Mouse (Mus musculus): ENCODE data around the gene Coa7. TPM values are rescaled to one million over a fixed set of nuclear protein-coding genes. Genes with fewer than 3 reads are reported as not detected.
A peak's percentile ranks its signal among the peaks of the same experiment; 100 is the strongest.
"Not testable (repeated sequence)": the region's sequence is repeated elsewhere in the genome, so short reads cannot be mapped to it uniquely, and the experiment has no call there.

Coa7 gene
- total and polyA plus RNA-seq, 3 experiments: 11.1 to 40.1 (median 29.5) TPM

DNA sequence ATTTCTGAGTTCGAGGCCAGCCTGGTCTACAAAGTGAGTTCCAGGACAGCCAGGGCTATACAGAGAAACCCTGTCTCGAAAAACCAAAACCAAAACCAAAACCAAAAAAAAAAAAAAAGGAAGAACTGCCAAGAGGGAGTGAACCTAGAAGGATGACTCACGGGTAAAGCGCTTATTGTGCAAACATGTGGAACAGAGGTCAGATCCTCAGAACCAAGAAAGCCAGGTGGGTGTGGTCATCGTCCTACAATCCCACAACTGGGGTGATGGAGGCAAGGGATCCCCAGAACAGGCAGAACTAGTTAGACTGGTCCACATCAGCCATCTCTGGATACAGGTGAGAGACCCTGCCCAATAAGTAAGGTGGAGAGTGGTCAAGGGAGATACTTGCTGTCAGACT, 19.2 kb downstream of the Coa7 start:
- H3K9ac ChIP-seq (ENCODE audit: low read depth, low read length): no peak overlapping the region
- 45% methylated on average over 5 of the region's 5 CpGs for WGBS
- no peak overlapping the region; the same call in 1 of the 2 replicates for H3K27ac ChIP-seq
- no peak for DNase-seq
- no peak overlapping the region for H3K4me3 ChIP-seq
- TF ChIP-seq CTCF (IDR thresholded peaks at IDR 0.05) (no peak), EP300 (IDR thresholded peaks at IDR 0.05; ENCODE audit: insufficient read depth, low read depth, low read length) (no peak), POLR2A (IDR thresholded peaks at IDR 0.05; ENCODE audit: insufficient read depth, low read depth, low read length) (no peak)
- no peaks in the 10 kb centered on the region for H3K27me3 ChIP-seq (ENCODE audit: control insufficient read depth, insufficient read depth, low read length)
- intact Hi-C loops (cut with DNase I): no loop called here
- H3K36me3 ChIP-seq (ENCODE audit: control insufficient read depth, insufficient read depth, low read length): peaks cover 5% of the 10 kb centered on the region; the same call in 1 of the 2 replicates
- peaks cover 22% of the 10 kb centered on the region for H3K4me1 ChIP-seq (ENCODE audit: control insufficient read depth, insufficient read depth, low read length)
- H3K79me2 ChIP-seq (replicated peaks; ENCODE audit: control insufficient read depth, insufficient read depth, low read length): no peaks in the 10 kb centered on the region

DNA sequence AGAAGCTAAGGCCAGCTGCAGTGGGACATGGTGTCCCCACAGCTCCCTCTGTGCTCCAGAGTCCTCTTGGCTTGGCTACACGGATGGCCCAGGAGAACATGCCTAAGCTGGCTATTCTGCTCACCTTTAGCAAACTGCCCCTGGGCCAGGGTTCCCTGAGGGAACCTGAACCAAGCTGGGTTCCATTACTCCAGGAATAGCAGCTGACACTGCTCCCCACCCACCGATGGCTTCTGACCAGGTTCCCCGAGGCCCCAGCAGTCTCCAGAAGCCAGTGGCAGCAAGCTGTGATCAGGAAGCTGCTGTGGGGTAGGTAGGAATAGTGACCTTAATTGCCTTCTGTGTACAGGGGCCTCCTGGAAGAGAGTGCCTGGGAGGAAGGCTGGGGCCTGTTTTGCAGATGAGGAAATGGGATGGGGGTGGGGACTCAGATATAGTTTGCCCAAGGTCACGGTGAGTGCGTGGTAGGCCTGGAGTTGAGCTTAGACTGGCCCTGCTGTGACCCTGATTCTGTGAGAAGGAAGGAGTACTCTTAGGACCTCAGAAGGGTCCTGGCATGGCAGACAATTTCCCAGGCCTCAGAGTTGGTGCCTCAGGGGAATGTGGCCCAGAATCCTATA, 20.4 kb downstream of the Coa7 start:
- no peak overlapping the region for H3K4me3 ChIP-seq
- peak in 1 of 2 experiments; percentile 34 for DNase-seq
- H3K79me2 ChIP-seq (replicated peaks; ENCODE audit: control insufficient read depth, insufficient read depth, low read length): no peaks in the 10 kb centered on the region
- TF ChIP-seq EP300 (IDR thresholded peaks at IDR 0.05; ENCODE audit: insufficient read depth, low read depth, low read length) (no peak), POLR2A (IDR thresholded peaks at IDR 0.05; ENCODE audit: insufficient read depth, low read depth, low read length) (no peak), CTCF (IDR thresholded peaks at IDR 0.05) (no peak)
- H3K36me3 ChIP-seq (ENCODE audit: control insufficient read depth, insufficient read depth, low read length): peaks cover 5% of the 10 kb centered on the region; the same call in 1 of the 2 replicates
- H3K4me1 ChIP-seq (ENCODE audit: control insufficient read depth, insufficient read depth, low read length): peaks cover 22% of the 10 kb centered on the region
- peak overlapping the region; percentile 64 for H3K27ac ChIP-seq
- 18% methylated on average over 5 of the region's 5 CpGs for WGBS
- intact Hi-C loops (cut with DNase I): no loop called here
- no peaks in the 10 kb centered on the region for H3K27me3 ChIP-seq (ENCODE audit: control insufficient read depth, insufficient read depth, low read length)
- peak overlapping the region; percentile 21 for H3K9ac ChIP-seq (ENCODE audit: low read depth, low read length)

DNA sequence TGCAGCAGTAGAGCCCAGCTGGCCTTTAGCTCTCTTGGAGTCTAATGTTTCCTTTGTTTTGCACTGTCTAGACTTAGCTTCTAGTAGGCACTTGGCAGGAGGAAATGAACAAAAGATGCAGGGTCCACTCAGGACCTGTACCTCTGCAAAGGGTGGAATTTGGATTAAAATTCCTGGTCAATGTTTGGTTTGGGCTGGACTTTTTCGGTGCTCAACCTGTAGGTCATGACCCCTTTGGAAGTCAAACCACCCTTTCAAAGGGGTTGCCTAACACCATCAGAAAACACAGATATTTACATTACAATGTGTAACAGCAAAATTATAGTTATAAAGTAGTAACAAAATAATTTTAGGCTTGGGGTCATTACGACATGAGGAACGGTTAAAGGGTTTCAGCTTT, 21.1 kb downstream of the Coa7 start:
- Histone ChIP-seq H3K27ac (peak overlapping the region; percentile 64), H3K79me2 (replicated peaks; ENCODE audit: control insufficient read depth, insufficient read depth, low read length) (no peaks in the 10 kb centered on the region), H3K36me3 (ENCODE audit: control insufficient read depth, insufficient read depth, low read length) (peaks cover 5% of the 10 kb centered on the region; the same call in 1 of the 2 replicates), H3K4me1 (ENCODE audit: control insufficient read depth, insufficient read depth, low read length) (peaks cover 22% of the 10 kb centered on the region), H3K27me3 (ENCODE audit: control insufficient read depth, insufficient read depth, low read length) (no peaks in the 10 kb centered on the region), H3K9ac (ENCODE audit: low read depth, low read length) (no peak overlapping the region), H3K4me3 (no peak overlapping the region)
- 92% methylated on average over 3 of the region's 3 CpGs for WGBS
- no peak for TF ChIP-seq POLR2A (IDR thresholded peaks at IDR 0.05; ENCODE audit: insufficient read depth, low read depth, low read length)
- no peak for TF ChIP-seq CTCF (IDR thresholded peaks at IDR 0.05)
- no peak for TF ChIP-seq EP300 (IDR thresholded peaks at IDR 0.05; ENCODE audit: insufficient read depth, low read depth, low read length)
- intact Hi-C loops (cut with DNase I): no loop called here
- DNase-seq: no peak

DNA sequence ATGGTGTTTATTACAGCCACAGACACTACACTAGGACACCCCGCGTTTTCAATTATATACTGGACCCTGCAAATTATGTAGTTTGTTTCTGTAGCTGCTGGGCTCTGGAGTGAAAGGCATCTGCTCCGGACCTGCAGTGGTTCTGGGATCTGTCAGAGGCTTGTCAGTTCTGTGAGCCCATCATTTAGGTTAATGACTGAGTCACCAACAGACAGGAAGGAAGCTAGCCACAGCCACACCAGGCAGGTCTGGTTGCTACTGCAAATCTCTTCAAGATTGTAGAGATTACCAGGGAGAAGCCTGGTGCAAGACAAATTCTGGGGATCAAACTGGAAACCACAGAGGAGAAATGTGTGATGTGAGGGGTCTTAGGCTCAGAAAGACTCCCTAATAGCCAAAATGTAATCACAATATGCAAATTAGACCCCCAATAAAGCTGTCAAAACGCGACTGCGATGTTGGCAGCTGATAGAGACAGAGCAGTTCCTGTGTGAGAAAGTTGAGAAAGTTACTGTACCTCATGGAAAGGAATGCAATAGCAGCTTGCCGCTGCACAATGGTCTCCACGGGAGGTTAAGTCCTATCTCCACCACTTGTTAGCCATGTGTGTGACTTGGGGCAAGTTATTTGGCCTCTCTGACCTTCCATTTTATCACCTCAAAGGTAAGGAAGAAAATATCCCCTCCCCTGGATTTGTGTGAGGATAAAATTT, 22.1 kb downstream of the Coa7 start:
- Histone ChIP-seq H3K9ac (ENCODE audit: low read depth, low read length) (no peak overlapping the region), H3K79me2 (replicated peaks; ENCODE audit: control insufficient read depth, insufficient read depth, low read length) (no peaks in the 10 kb centered on the region), H3K27me3 (ENCODE audit: control insufficient read depth, insufficient read depth, low read length) (no peaks in the 10 kb centered on the region), H3K4me3 (no peak overlapping the region), H3K4me1 (ENCODE audit: control insufficient read depth, insufficient read depth, low read length) (peaks cover 23% of the 10 kb centered on the region), H3K36me3 (ENCODE audit: control insufficient read depth, insufficient read depth, low read length) (peaks cover 5% of the 10 kb centered on the region; the same call in 1 of the 2 replicates), H3K27ac (peak overlapping the region; percentile 58)
- TF ChIP-seq CTCF (IDR thresholded peaks at IDR 0.05) (no peak), EP300 (IDR thresholded peaks at IDR 0.05; ENCODE audit: insufficient read depth, low read depth, low read length) (no peak), POLR2A (IDR thresholded peaks at IDR 0.05; ENCODE audit: insufficient read depth, low read depth, low read length) (no peak)
- intact Hi-C loops (cut with DNase I): loop anchor here (2.0 kb wide), 1 partner anchor 37 kb away; no protein-coding TSS in a partner anchor
- 32% methylated on average over 8 of the region's 8 CpGs for WGBS
- no peak for DNase-seq

DNA sequence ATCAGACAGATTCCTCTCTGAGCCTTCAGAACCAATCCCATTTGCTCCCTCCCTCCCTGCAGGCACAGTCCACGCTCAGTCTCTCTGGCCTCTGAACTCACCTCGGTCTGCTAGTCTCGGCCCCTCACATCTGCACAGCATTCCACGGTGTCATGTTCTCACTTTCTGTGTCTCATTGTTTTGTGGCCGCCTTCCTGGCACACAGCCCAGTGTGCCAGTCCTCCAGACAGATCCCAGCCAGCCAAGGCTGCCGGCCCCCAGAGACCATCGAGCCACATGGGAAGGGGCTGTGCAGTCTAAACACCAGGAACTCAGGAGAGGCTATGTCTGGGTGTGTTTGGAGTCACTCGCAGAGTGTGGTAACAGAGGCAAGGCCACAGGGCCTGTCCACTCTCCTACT, 22.9 kb downstream of the Coa7 start:
- 5% methylated on average over 8 of the region's 8 CpGs for WGBS
- H3K27me3 ChIP-seq (ENCODE audit: control insufficient read depth, insufficient read depth, low read length): no peaks in the 10 kb centered on the region
- no peak overlapping the region for H3K4me3 ChIP-seq
- peak; percentile 53 to 60 for DNase-seq
- intact Hi-C loops (cut with DNase I): loop anchor here (2.0 kb wide), 1 partner anchor 36 kb away; no protein-coding TSS in a partner anchor
- H3K79me2 ChIP-seq (replicated peaks; ENCODE audit: control insufficient read depth, insufficient read depth, low read length): no peaks in the 10 kb centered on the region
- peaks cover 23% of the 10 kb centered on the region for H3K4me1 ChIP-seq (ENCODE audit: control insufficient read depth, insufficient read depth, low read length)
- peaks cover 5% of the 10 kb centered on the region; the same call in 1 of the 2 replicates for H3K36me3 ChIP-seq (ENCODE audit: control insufficient read depth, insufficient read depth, low read length)
- H3K27ac ChIP-seq: peak overlapping the region; percentile 58
- TF ChIP-seq EP300 (IDR thresholded peaks at IDR 0.05; ENCODE audit: insufficient read depth, low read depth, low read length) (no peak), CTCF (IDR thresholded peaks at IDR 0.05) (no peak), POLR2A (IDR thresholded peaks at IDR 0.05; ENCODE audit: insufficient read depth, low read depth, low read length) (no peak)
- 0 out of 2 replicates have a peak overlapping the region, but pooled peaks have one; percentile 38 for H3K9ac ChIP-seq (ENCODE audit: low read depth, low read length)

DNA sequence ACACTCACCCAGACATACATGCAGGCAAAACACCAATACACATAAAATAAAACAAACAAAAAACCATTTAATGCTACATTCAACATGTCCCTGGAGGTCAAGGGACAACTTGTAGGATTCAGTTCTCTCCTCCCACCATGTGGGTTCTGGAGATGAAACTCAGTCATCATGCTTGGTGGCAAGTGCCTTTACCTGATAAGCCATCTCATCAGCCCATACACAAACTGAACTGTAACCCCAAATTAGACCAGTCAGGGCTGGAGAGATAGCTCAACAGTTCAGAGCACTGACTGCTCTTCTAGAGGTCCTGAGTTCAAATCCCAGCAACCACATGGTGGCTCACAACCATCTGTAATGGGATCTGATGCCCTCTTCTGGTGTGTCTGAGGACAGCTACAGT, 25.7 kb downstream of the Coa7 start:
- H3K9ac ChIP-seq (ENCODE audit: low read depth, low read length); H3K79me2 ChIP-seq (replicated peaks; ENCODE audit: control insufficient read depth, insufficient read depth, low read length); H3K4me3 ChIP-seq; H3K27me3 ChIP-seq (ENCODE audit: control insufficient read depth, insufficient read depth, low read length); intact Hi-C loops (cut with DNase I); DNase-seq; H3K36me3 ChIP-seq (ENCODE audit: control insufficient read depth, insufficient read depth, low read length); H3K27ac ChIP-seq: not testable (repeated sequence)
- H3K4me1 ChIP-seq (ENCODE audit: control insufficient read depth, insufficient read depth, low read length): peaks cover 10% of the 10 kb centered on the region

All from heart, adult 2 months (tissue).